Mouse (Mus musculus) cortical plate, adult 2 months (tissue): ENCODE measurements around the gene Kcnn4. TPM values are rescaled to one million over a fixed set of nuclear protein-coding genes. Genes with fewer than 3 reads are reported as not detected.

ENCODE experiments used
- H3K27ac ChIP-seq: fragments of 200-500 bp; 2 replicates; pipeline ENCODE4 v1.5.1; 2012; ENCODE audit warnings: low read length, control low read depth, inconsistent platforms; ENCODE audit not compliant: insufficient read depth
- H3K4me1 ChIP-seq: fragments of 200-500 bp; 2 replicates; pipeline ENCODE4 v1.6.1; 2011; ENCODE audit warnings: low read length; ENCODE audit not compliant: control insufficient read depth, insufficient read depth
- H3K4me3 ChIP-seq: fragments of 200-500 bp; 2 replicates; pipeline ENCODE4 v1.5.1; 2011; ENCODE audit warnings: mild to moderate bottlenecking, low read length, control low read depth; ENCODE audit not compliant: insufficient read depth
- CTCF ChIP-seq: fragments of 200-500 bp; IDR thresholded peaks from 2 replicates; pipeline ENCODE4 v1.5.1; 2011; ENCODE audit warnings: mild to moderate bottlenecking, control low read depth, low read length; ENCODE audit not compliant: insufficient read depth; ENCODE audit errors: extremely low read depth
- POLR2A ChIP-seq: fragments of 200-500 bp; IDR thresholded peaks from 2 replicates; pipeline ENCODE4 v1.6.1; 2011; ENCODE audit warnings: mild to moderate bottlenecking, low read length, control low read depth; ENCODE audit not compliant: insufficient read depth; ENCODE audit errors: extremely low read depth
- polyA plus RNA-seq: library from polyadenylated mRNA; depleted of rRNA; stranded (reverse); fragments of >200 nt; gene quantifications from 2 replicates; pipeline ENCODE4 v1.2.3, GENCODE M21; 2012

Kcnn4 gene
- polyA plus RNA-seq, 1 experiment: 0.77 TPM

- Histone ChIP-seq H3K4me3 (no peak overlapping the region), H3K4me1 (no peaks in the 10 kb centered on the region), H3K27ac (no peak overlapping the region)
- TF ChIP-seq CTCF (no peak), POLR2A (no peak)
Measured at GRCm38 (mm10) chr7:24402851-24403250, 32.8 kb downstream of the Kcnn4 start.

- Histone ChIP-seq H3K4me1 (no peaks in the 10 kb centered on the region), H3K4me3 (no peak overlapping the region)
- TF ChIP-seq POLR2A (no peak), CTCF (no peak)
Measured at GRCm38 (mm10) chr7:24405649-24406048, 35.6 kb downstream of the Kcnn4 start.

GRCm38 (mm10) chr7:24406528-24407344, 36.7 kb downstream of the Kcnn4 start:
- H3K4me1 ChIP-seq: no peaks in the 10 kb centered on the region
- H3K27ac ChIP-seq: no peak overlapping the region
- no peak overlapping the region for H3K4me3 ChIP-seq
- TF ChIP-seq CTCF (peak; percentile 59), POLR2A (no peak)

More at GRCm38 (mm10) chr7:24405649-24406048, 35.6 kb downstream of the Kcnn4 start:
- no peak overlapping the region for H3K27ac ChIP-seq

GRCm38 (mm10) chr7:24408186-24408585, 38.1 kb downstream of the Kcnn4 start:
- TF ChIP-seq CTCF (no peak), POLR2A (no peak)
- no peak overlapping the region for H3K27ac ChIP-seq
- H3K4me1 ChIP-seq: no peaks in the 10 kb centered on the region
- H3K4me3 ChIP-seq: no peak overlapping the region

- no peak for TF ChIP-seq POLR2A
- TF ChIP-seq CTCF: no peak
- Histone ChIP-seq H3K4me1 (no peaks in the 10 kb centered on the region), H3K4me3 (no peak overlapping the region), H3K27ac (no peak overlapping the region)
Measured at GRCm38 (mm10) chr7:24410123-24410522, 40.1 kb downstream of the Kcnn4 start.

- TF ChIP-seq POLR2A: no peak
- TF ChIP-seq CTCF: no peak
- Histone ChIP-seq H3K4me1 (no peaks in the 10 kb centered on the region), H3K4me3 (no peak overlapping the region), H3K27ac (no peak overlapping the region)
Measured at GRCm38 (mm10) chr7:24410831-24411230, 40.8 kb downstream of the Kcnn4 start.

GRCm38 (mm10) chr7:24413630-24414029, 43.6 kb downstream of the Kcnn4 start:
- Histone ChIP-seq H3K4me1 (no peaks in the 10 kb centered on the region), H3K27ac (no peak overlapping the region), H3K4me3 (no peak overlapping the region)
- TF ChIP-seq POLR2A (no peak), CTCF (no peak)

DNA sequence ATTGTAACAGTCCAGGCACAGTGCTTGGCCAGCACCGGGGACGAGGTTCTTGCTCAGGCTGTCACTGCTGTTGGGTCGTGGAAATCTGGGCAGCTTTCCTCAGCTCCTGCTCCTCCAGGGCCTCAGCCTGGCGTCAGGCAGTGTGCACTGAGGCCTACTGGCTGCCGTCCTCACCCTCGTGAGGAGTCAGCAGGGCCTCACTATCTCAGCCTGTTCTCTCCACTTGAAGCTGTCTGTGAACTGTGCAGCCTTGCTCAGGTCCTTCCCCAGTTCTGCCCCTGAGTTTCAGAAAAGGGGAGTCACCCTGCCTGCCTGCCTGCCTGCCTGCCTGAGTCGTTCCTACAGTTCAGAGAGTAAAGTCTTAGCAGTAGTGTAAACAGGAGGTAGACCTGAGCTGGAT, 45.2 kb downstream of the Kcnn4 start:
- TF ChIP-seq POLR2A (no peak), CTCF (no peak)
- no peak overlapping the region for H3K4me3 ChIP-seq
- no peak overlapping the region for H3K27ac ChIP-seq
- H3K4me1 ChIP-seq: peaks cover 2% of the 10 kb centered on the region; the same call in 1 of the 2 replicates

DNA sequence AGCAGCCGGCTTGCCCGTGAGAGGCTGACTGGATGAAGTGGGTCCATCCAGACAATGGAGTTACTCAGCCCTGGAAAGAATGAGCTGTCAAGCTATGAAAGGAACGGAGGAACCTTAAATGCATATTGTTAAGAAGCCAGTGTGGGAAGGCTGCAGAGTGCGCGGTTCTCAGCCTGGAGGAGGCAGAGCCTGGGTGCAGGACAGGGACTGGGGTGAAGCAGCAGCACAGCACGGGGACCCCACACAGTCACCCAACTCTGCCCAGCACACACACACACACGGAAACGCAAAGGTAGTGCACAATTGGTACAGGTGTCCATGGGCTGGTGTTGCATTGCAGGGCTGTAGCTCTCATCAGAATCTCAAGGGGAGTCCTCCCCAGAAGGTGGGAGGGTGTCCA, 49.5 kb downstream of the Kcnn4 start:
- no peak for TF ChIP-seq POLR2A
- no peak overlapping the region for H3K4me3 ChIP-seq
- no peak overlapping the region for H3K27ac ChIP-seq
- peaks cover 2% of the 10 kb centered on the region; the same call in 1 of the 2 replicates for H3K4me1 ChIP-seq

GRCm38 (mm10) chr7:24421648-24422047, 51.6 kb downstream of the Kcnn4 start:
- Histone ChIP-seq H3K27ac (no peak overlapping the region), H3K4me3 (no peak overlapping the region), H3K4me1 (peaks cover 2% of the 10 kb centered on the region; the same call in 1 of the 2 replicates)
- TF ChIP-seq POLR2A (no peak), CTCF (0 out of 2 replicates have a peak, but pooled peaks have one; percentile 12)

DNA sequence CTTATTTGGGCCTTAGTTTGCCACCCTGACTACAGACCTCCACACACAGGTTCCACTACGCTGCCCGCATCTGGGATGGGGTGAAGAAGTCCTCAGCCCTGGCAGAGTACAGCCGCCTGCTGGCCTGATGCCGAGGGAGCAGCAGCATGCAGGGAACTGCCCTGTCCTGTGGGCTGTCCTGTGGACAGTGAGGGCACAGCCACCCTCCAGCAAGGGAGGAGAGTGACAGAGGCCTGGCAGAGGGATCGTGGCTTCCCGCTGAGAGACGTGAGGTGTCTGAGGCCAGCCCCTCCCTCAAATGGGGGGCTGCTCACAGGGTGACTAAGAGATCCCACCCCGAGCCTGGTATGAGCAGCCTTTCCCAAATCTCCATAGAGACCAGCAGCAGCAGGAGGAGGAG, 52.2 kb downstream of the Kcnn4 start:
- peaks cover 2% of the 10 kb centered on the region; the same call in 1 of the 2 replicates for H3K4me1 ChIP-seq
- no peak overlapping the region for H3K27ac ChIP-seq
- no peak for TF ChIP-seq POLR2A
- no peak for TF ChIP-seq CTCF
- H3K4me3 ChIP-seq: no peak overlapping the region
